Mouse (Mus musculus): ENCODE measurements at regions not wholly inside any gene's neighbourhood (a gene's known extent, or its start where the extent isn't known, plus 50 kb on each side); places are given as distances from the start of the nearest gene placed in this dataset.

GRCm38 (mm10) chr15:74404866-74405265, 231.3 kb downstream of the Mroh4 start:
- no peak overlapping the region for H3K9ac ChIP-seq (ENCODE audit: insufficient read depth, low read depth)
- H3K4me3 ChIP-seq (replicated peaks in 1 of 3; ENCODE audit: low read depth in 2 of 3, low read length in 2 of 3, poor library complexity in 1 of 3) = peak overlapping the region in 1 of 3 experiments; percentile 7
- H3K36me3 ChIP-seq (replicated peaks in 1 of 2; ENCODE audit: control insufficient read depth in 1 of 2, insufficient read depth in 1 of 2, low read length in 1 of 2) = no peaks in the 10 kb centered on the region
- no peaks in the 10 kb centered on the region for H3K79me2 ChIP-seq (replicated peaks; ENCODE audit: control insufficient read depth, extremely low read depth, insufficient read depth, poor library complexity, severe bottlenecking)
- H3K4me1 ChIP-seq (ENCODE audit: control insufficient read depth in 1 of 2, insufficient read depth in 2 of 2) = no peaks in the 10 kb centered on the region
- peaks cover 95% of the 10 kb centered on the region for H3K9me3 ChIP-seq (replicated peaks; ENCODE audit: low read length)
- no peak overlapping the region for H3K4me2 ChIP-seq (ENCODE audit: insufficient read depth, low read depth, poor library complexity, severe bottlenecking)
- dilution Hi-C loops (cut with MboI; ENCODE audit: extremely low pct_ligation_motif_present, extremely low pct_unique_long_range_greater_than_20kb, low sequenced_read_pairs) (no loop called here), in situ Hi-C loops (cut with MboI; ENCODE audit: low pct_ligation_motif_present, low pct_unique_long_range_greater_than_20kb, low sequenced_read_pairs) (no loop called here)
- DNase-seq (ENCODE audit: extremely low read depth) = no peak
- H3K27me3 ChIP-seq (replicated peaks) = no peaks in the 10 kb centered on the region
- TF ChIP-seq TBP (conservative IDR thresholded peaks at IDR 0.05; ENCODE audit: low read depth, low read length) = no peak
- TF ChIP-seq MAFK (IDR thresholded peaks at IDR 0.05; ENCODE audit: insufficient replicate concordance, low read length) = no peak
- no peak for TF ChIP-seq NELFE (IDR thresholded peaks at IDR 0.05; ENCODE audit: low read depth, low read length)
- no peak for TF ChIP-seq CHD2 (IDR thresholded peaks at IDR 0.05; ENCODE audit: low read length)
- TF ChIP-seq UBTF (IDR thresholded peaks at IDR 0.05; ENCODE audit: low read depth, low read length) = no peak
- TF ChIP-seq ELF1 (IDR thresholded peaks at IDR 0.05; ENCODE audit: low read depth, low read length) = no peak
- no peak for TF ChIP-seq KAT2A (IDR thresholded peaks at IDR 0.05; ENCODE audit: insufficient replicate concordance, low read length)
- no peak for TF ChIP-seq CHD1 (IDR thresholded peaks at IDR 0.05; ENCODE audit: low read depth, low read length)
- no peak for TF ChIP-seq BHLHE40 (IDR thresholded peaks at IDR 0.05; ENCODE audit: low read depth, low read length)
- no peak for TF ChIP-seq ZMIZ1 (IDR thresholded peaks at IDR 0.05; ENCODE audit: low read depth, low read length)
- no peak for TF ChIP-seq GABPA (IDR thresholded peaks at IDR 0.05; ENCODE audit: insufficient replicate concordance, low read depth, low read length)
- TF ChIP-seq MAZ (IDR thresholded peaks at IDR 0.05; ENCODE audit: low read depth, low read length) = no peak
- TF ChIP-seq POLR2A (IDR thresholded peaks at IDR 0.05; ENCODE audit: low read depth, low read length) = no peak
- TF ChIP-seq MXI1 (IDR thresholded peaks at IDR 0.05; ENCODE audit: low read depth, low read length) = no peak
- no peak for TF ChIP-seq JUN (IDR thresholded peaks at IDR 0.05; ENCODE audit: insufficient read depth, low read depth, low read length)
- TF ChIP-seq SMC3 (IDR thresholded peaks at IDR 0.05; ENCODE audit: low read depth, low read length) = no peak
- TF ChIP-seq MAX (IDR thresholded peaks at IDR 0.05; ENCODE audit: low read length) = no peak
- H3K27ac ChIP-seq (ENCODE audit: insufficient read depth, low read depth) = no peak overlapping the region

- in situ Hi-C loops (cut with MboI; ENCODE audit: low pct_ligation_motif_present, low pct_unique_long_range_greater_than_20kb, low sequenced_read_pairs) = no loop called here
- no peaks in the 10 kb centered on the region for H3K4me1 ChIP-seq (ENCODE audit: control insufficient read depth in 1 of 2, insufficient read depth in 2 of 2)
- no peak overlapping the region for H3K9ac ChIP-seq (ENCODE audit: insufficient read depth, low read depth)
- H3K4me3 ChIP-seq (replicated peaks in 1 of 3; ENCODE audit: low read depth in 2 of 3, low read length in 2 of 3, poor library complexity in 1 of 3) = no peak overlapping the region
- no peak for TF ChIP-seq PAX5 (IDR thresholded peaks at IDR 0.05; ENCODE audit: low read length)
- no peak for TF ChIP-seq MEF2A (IDR thresholded peaks at IDR 0.05; ENCODE audit: borderline replicate concordance, low read depth, low read length)
- no peak for TF ChIP-seq E2F4 (IDR thresholded peaks at IDR 0.05; ENCODE audit: insufficient replicate concordance, low read depth, low read length)
- no peak for TF ChIP-seq CTCF (conservative IDR thresholded peaks at IDR 0.05 in 1 of 2, IDR thresholded peaks at IDR 0.05 in 1 of 2; ENCODE audit: low read depth in 2 of 2, low read length in 2 of 2)
- no peak for TF ChIP-seq GABPA (IDR thresholded peaks at IDR 0.05; ENCODE audit: insufficient replicate concordance, low read depth, low read length)
- TF ChIP-seq HCFC1 (IDR thresholded peaks at IDR 0.05; ENCODE audit: low read depth, low read length) = no peak
- TF ChIP-seq MAX (IDR thresholded peaks at IDR 0.05; ENCODE audit: low read length) = no peak
- TF ChIP-seq JUN (IDR thresholded peaks at IDR 0.05; ENCODE audit: insufficient read depth, low read depth, low read length) = no peak
- TF ChIP-seq TCF12 (IDR thresholded peaks at IDR 0.05; ENCODE audit: low read depth, low read length) = no peak
- TF ChIP-seq ELF1 (IDR thresholded peaks at IDR 0.05; ENCODE audit: low read depth, low read length) = no peak
- no peak for TF ChIP-seq RCOR1 (conservative IDR thresholded peaks at IDR 0.05; ENCODE audit: low read depth, low read length)
- no peak for TF ChIP-seq JUND (conservative IDR thresholded peaks at IDR 0.05; ENCODE audit: low read depth, low read length)
- no peak for TF ChIP-seq CHD1 (IDR thresholded peaks at IDR 0.05; ENCODE audit: low read depth, low read length)
- TF ChIP-seq EP300 (IDR thresholded peaks at IDR 0.05; ENCODE audit: low read length) = no peak
- no peak for TF ChIP-seq RAD21 (IDR thresholded peaks at IDR 0.05; ENCODE audit: low read depth, low read length)
- TF ChIP-seq ZNF384 (IDR thresholded peaks at IDR 0.05; ENCODE audit: low read depth, low read length) = no peak
- no peak for TF ChIP-seq BHLHE40 (IDR thresholded peaks at IDR 0.05; ENCODE audit: low read depth, low read length)
- TF ChIP-seq ZC3H11A (IDR thresholded peaks at IDR 0.05; ENCODE audit: low read depth, low read length) = no peak
- TF ChIP-seq TBP (conservative IDR thresholded peaks at IDR 0.05; ENCODE audit: low read depth, low read length) = no peak
- no peak for DNase-seq (ENCODE audit: extremely low read depth)
- H3K4me2 ChIP-seq (ENCODE audit: insufficient read depth, low read depth, poor library complexity, severe bottlenecking) = no peak overlapping the region
- H3K79me2 ChIP-seq (replicated peaks; ENCODE audit: control insufficient read depth, extremely low read depth, insufficient read depth, poor library complexity, severe bottlenecking) = no peaks in the 10 kb centered on the region
- H3K9me3 ChIP-seq (replicated peaks; ENCODE audit: low read length) = peaks cover 96% of the 10 kb centered on the region
- no peaks in the 10 kb centered on the region for H3K27me3 ChIP-seq (replicated peaks)
- dilution Hi-C loops (cut with MboI; ENCODE audit: extremely low pct_ligation_motif_present, extremely low pct_unique_long_range_greater_than_20kb, low sequenced_read_pairs) = no loop called here
- H3K36me3 ChIP-seq (replicated peaks in 1 of 2; ENCODE audit: control insufficient read depth in 1 of 2, insufficient read depth in 1 of 2, low read length in 1 of 2) = no peaks in the 10 kb centered on the region
- H3K27ac ChIP-seq (ENCODE audit: insufficient read depth, low read depth) = no peak overlapping the region
Measured at GRCm38 (mm10) chr15:74401275-74401674, 234.9 kb downstream of the Mroh4 start.
